Mouse (Mus musculus): Measurements from ENCODE around the gene Akap8l.

Gene Akap8l

GRCm38 (mm10) chr17:32358192-32358942, 8.0 kb upstream of the Akap8l start:
- DNase-seq (ENCODE audit: low spot score in 2 of 2) = no peak

- DNase-seq (ENCODE audit: low spot score in 2 of 2) = no peak
Observed at GRCm38 (mm10) chr17:32356766-32357760, 6.7 kb upstream of the Akap8l start.

- no peak for DNase-seq (ENCODE audit: low spot score in 2 of 2)
Observed at GRCm38 (mm10) chr17:32356281-32356680, 5.9 kb upstream of the Akap8l start.

- no peak for DNase-seq (ENCODE audit: low spot score in 2 of 2)
Observed at GRCm38 (mm10) chr17:32355031-32355430, 4.6 kb upstream of the Akap8l start.

- no peak for DNase-seq (ENCODE audit: low spot score in 2 of 2)
Observed at GRCm38 (mm10) chr17:32354211-32354610, 3.8 kb upstream of the Akap8l start.

- DNase-seq (ENCODE audit: low spot score in 2 of 2) = no peak
Observed at GRCm38 (mm10) chr17:32353696-32354095, 3.3 kb upstream of the Akap8l start.

GRCm38 (mm10) chr17:32351726-32352125, 1.3 kb upstream of the Akap8l start:
- DNase-seq (ENCODE audit: low spot score in 2 of 2) = no peak

GRCm38 (mm10) chr17:32351269-32351668, 862 bp upstream of the Akap8l start:
- DNase-seq (ENCODE audit: low spot score in 2 of 2) = no peak

GRCm38 (mm10) chr17:32349851-32350381, 491 bp downstream of the Akap8l start:
- peak in 1 of 2 experiments; percentile 18 for DNase-seq (ENCODE audit: low spot score in 2 of 2)

- peak; percentile 16 to 45 for DNase-seq (ENCODE audit: low spot score in 2 of 2)
Observed at GRCm38 (mm10) chr17:32349037-32349732, 1.2 kb downstream of the Akap8l start.

GRCm38 (mm10) chr17:32348406-32348805, 2.0 kb downstream of the Akap8l start:
- DNase-seq (ENCODE audit: low spot score in 2 of 2) = no peak

- no peak for DNase-seq (ENCODE audit: low spot score in 2 of 2)
Observed at GRCm38 (mm10) chr17:32341102-32341501, 9.3 kb downstream of the Akap8l start.

- no peak for DNase-seq (ENCODE audit: low spot score in 2 of 2)
Observed at GRCm38 (mm10) chr17:32340110-32340509, 10.3 kb downstream of the Akap8l start.

- no peak for DNase-seq (ENCODE audit: low spot score in 2 of 2)
Observed at GRCm38 (mm10) chr17:32335869-32336268, 14.5 kb downstream of the Akap8l start.

GRCm38 (mm10) chr17:32334921-32335320, 15.5 kb downstream of the Akap8l start:
- DNase-seq (ENCODE audit: low spot score in 2 of 2) = no peak

GRCm38 (mm10) chr17:32333675-32334303, 16.6 kb downstream of the Akap8l start:
- DNase-seq (ENCODE audit: low spot score in 2 of 2) = no peak

GRCm38 (mm10) chr17:32327501-32327900, 22.9 kb downstream of the Akap8l start:
- DNase-seq (ENCODE audit: low spot score in 2 of 2) = no peak

- DNase-seq (ENCODE audit: low spot score in 2 of 2) = no peak
Observed at GRCm38 (mm10) chr17:32322809-32323208, 27.6 kb downstream of the Akap8l start.

GRCm38 (mm10) chr17:32321836-32322235, 28.6 kb downstream of the Akap8l start:
- no peak for DNase-seq (ENCODE audit: low spot score in 2 of 2)

GRCm38 (mm10) chr17:32321390-32321734, 29.0 kb downstream of the Akap8l start:
- DNase-seq (ENCODE audit: low spot score in 2 of 2) = no peak

All from spleen, postnatal 36 days (tissue).